Mouse (Mus musculus): ENCODE results near the gene Ppp3ca. TPM values are rescaled to one million over a fixed set of nuclear protein-coding genes. Genes with fewer than 3 reads are reported as not detected.

Ppp3ca gene
- polyA plus RNA-seq, 1 experiment from 2014 or later = 60.8 TPM

DNA sequence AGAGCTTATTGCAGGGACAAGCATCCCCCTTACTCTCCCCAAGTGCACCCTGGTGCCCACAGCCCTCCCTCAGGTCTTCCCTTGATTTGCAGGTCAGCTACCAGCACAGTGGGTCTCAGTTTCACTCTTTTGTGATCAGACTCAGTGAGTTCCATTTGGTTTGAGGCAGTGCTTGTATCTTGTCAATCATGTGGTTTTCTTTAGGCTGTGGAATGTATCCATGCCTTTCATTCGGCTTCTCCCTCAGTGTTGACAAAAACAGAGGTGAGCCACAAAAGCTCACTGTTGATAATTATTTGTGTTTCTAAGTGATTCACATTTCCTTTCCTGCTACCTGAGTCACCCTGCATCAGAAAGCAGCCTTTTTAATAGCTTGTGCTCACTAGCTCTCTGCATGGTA lies 66.1 kb downstream of the Ppp3ca start:
- Histone ChIP-seq H3K27me3 (no peaks in the 10 kb centered on the region), H3K4me1 (peaks cover 10% of the 10 kb centered on the region; the same call in 1 of the 2 replicates), H3K27ac (no peak overlapping the region), H3K36me3 (no peaks in the 10 kb centered on the region), H3K4me2 (no peak overlapping the region), H3K4me3 (no peak overlapping the region), H3K9me3 (no peaks in the 10 kb centered on the region), H3K9ac (no peak overlapping the region)
- WGBS = 44% methylated on average over 1 of the region's 1 CpGs
- ATAC-seq (ENCODE audit: insufficient number of reproducible peaks, low FRiP score, low TSS enrichment, low read depth) = no peak

DNA sequence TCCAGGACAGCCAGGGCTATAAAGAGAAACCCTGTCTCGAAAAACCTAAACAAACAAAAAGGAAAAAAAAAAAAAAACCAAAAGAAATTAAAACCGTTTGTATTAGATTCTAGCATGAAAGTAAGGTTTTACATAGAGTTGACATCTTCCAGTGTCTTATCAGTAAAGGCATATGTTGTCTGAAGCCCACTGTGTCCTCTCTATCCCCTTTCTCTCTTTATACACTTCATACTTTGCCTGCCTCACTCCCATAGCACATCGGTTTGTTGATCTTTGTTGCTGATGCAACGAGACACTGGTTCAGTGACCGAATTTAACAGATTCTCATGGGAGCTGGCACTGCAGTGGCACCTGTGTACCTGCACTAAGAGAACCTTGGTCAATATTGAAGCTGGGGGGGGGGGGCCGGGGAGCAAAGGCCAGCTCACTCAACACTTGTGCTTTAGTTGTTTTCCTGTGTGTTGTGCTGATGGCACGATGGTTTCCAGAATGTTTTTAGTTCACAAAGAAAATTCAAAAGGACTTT lies 66.9 kb downstream of the Ppp3ca start:
- Histone ChIP-seq H3K9ac (no peak overlapping the region), H3K27ac (no peak overlapping the region), H3K36me3 (no peaks in the 10 kb centered on the region), H3K27me3 (no peaks in the 10 kb centered on the region), H3K4me2 (no peak overlapping the region), H3K4me3 (no peak overlapping the region), H3K4me1 (peaks cover 13% of the 10 kb centered on the region; the same call in 1 of the 2 replicates), H3K9me3 (no peaks in the 10 kb centered on the region)
- ATAC-seq (ENCODE audit: insufficient number of reproducible peaks, low FRiP score, low TSS enrichment, low read depth) = no peak
- 79% methylated on average over 7 of the region's 7 CpGs for WGBS

DNA sequence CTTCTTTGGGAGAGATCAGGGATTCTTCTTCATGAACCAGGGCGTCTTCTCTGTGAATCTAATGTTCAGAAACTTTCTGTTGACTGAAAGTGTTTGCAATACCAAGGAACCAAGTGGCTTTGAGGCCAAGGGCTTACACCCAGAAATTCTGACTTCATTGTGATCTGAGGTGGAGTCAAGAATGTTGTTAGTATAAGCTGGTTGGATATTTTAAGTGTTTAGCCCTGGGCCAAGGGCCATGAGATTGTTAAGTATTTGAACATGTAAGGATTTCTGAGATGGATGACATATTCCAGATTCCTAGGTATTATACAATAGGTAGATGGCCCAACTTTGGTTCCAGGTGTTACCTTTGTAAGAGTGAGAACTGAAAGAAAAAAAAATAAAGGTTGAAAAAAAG lies 68.5 kb downstream of the Ppp3ca start:
- H3K9me3 ChIP-seq = no peaks in the 10 kb centered on the region
- peaks cover 11% of the 10 kb centered on the region; the same call in 1 of the 2 replicates for H3K4me1 ChIP-seq
- H3K9ac ChIP-seq = no peak overlapping the region
- H3K27me3 ChIP-seq = no peaks in the 10 kb centered on the region
- no peak overlapping the region for H3K4me3 ChIP-seq
- no peak for ATAC-seq (ENCODE audit: insufficient number of reproducible peaks, low FRiP score, low TSS enrichment, low read depth)
- no peaks in the 10 kb centered on the region for H3K36me3 ChIP-seq
- no peak overlapping the region for H3K27ac ChIP-seq
- WGBS = 94% methylated on average over 1 of the region's 1 CpGs
- no peak overlapping the region for H3K4me2 ChIP-seq

DNA sequence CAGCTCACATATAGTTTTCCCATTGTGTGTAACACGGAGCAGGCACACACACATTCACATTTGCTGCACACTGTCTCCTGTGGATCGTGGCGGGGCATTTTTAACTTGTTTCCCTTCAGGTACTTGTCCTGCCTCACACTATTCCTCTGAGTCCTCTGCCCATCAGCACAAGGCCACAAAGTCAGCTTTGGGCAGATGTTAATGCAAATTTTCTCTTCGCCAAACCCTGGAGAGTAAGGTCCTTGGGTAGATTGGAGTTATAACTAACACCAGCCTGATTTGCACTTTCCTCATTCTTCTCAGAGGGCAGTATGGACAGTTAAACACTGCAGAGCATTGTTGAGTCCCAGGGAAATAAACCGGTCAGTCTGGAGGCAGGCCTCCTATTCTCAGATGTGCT lies 69.0 kb downstream of the Ppp3ca start:
- 91% methylated on average over 5 of the region's 5 CpGs for WGBS
- H3K36me3 ChIP-seq = no peaks in the 10 kb centered on the region
- H3K4me2 ChIP-seq = no peak overlapping the region
- H3K4me3 ChIP-seq = no peak overlapping the region
- no peak for ATAC-seq (ENCODE audit: insufficient number of reproducible peaks, low FRiP score, low TSS enrichment, low read depth)
- H3K9ac ChIP-seq = no peak overlapping the region
- no peak overlapping the region for H3K27ac ChIP-seq
- no peaks in the 10 kb centered on the region for H3K9me3 ChIP-seq
- H3K27me3 ChIP-seq = no peaks in the 10 kb centered on the region
- peaks cover 11% of the 10 kb centered on the region; the same call in 1 of the 2 replicates for H3K4me1 ChIP-seq

DNA sequence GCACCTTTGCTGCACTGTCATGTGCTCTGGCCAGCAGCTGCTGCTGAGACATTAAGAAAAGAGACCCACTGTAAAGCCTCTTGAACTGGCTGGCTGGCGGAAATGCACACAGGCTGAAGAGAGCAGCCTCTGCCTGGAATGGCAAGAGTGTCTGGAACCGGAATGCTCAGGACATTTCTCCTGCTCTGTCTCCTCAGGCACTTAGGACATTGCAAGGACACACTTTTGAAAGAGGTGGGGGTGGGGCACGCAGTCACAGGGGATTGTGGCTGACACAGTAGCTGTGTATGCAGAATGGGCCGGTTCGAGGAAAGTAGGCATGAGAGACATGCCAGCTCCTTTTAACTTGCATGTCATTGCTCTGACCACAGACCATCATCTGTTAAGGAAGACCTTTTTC lies 71.7 kb downstream of the Ppp3ca start:
- WGBS = 68% methylated on average over 5 of the region's 5 CpGs
- Histone ChIP-seq H3K9me3 (no peaks in the 10 kb centered on the region), H3K27ac (no peak overlapping the region), H3K27me3 (no peaks in the 10 kb centered on the region), H3K4me2 (no peak overlapping the region), H3K9ac (no peak overlapping the region), H3K4me1 (peaks cover 4% of the 10 kb centered on the region; the same call in 1 of the 2 replicates), H3K36me3 (no peaks in the 10 kb centered on the region), H3K4me3 (no peak overlapping the region)
- ATAC-seq (ENCODE audit: insufficient number of reproducible peaks, low FRiP score, low TSS enrichment, low read depth) = no peak

DNA sequence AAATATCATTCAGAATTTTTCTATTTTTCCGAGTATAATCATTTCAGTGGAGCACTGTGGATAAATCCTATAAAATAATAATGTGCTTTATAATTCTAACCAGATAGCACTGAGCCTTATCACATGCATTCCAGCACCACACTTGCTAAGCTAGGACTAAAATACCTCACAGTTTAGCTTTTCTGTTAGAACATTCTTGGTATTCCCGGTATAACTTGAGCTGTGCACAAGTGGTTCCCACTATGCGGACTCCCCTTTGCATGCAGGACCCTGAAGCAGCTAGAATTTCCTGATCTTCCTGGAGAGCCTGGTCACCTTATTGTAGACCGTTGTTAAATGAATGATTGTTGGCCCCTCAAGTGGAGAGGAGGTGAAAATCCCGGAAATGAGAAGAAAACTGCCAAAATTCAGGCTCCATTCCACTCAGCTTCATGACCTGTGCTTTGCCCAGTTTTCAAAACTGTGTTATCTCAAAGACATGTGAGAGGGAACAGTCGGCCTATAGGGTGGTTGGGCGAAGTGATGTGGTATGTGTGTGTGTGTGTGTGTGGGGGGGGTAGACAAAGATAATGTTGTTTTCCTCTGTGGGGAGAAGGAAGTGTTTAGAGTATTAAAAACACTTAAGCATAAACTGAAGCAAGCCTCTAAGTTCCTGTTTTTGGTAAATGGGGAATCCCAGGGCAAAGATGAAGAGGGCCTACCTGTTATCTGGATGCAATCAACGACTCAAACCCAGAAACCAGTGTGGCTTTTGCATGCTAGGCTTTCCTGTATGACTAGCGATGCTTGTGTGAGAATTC lies 72.5 kb downstream of the Ppp3ca start:
- H3K4me2 ChIP-seq = no peak overlapping the region
- no peaks in the 10 kb centered on the region for H3K36me3 ChIP-seq
- no peak overlapping the region for H3K9ac ChIP-seq
- no peak overlapping the region for H3K4me3 ChIP-seq
- WGBS = 74% methylated on average over 9 of the region's 9 CpGs
- H3K9me3 ChIP-seq = no peaks in the 10 kb centered on the region
- H3K27me3 ChIP-seq = no peaks in the 10 kb centered on the region
- H3K27ac ChIP-seq = no peak overlapping the region
- peaks cover 4% of the 10 kb centered on the region; the same call in 1 of the 2 replicates for H3K4me1 ChIP-seq
- no peak for ATAC-seq (ENCODE audit: insufficient number of reproducible peaks, low FRiP score, low TSS enrichment, low read depth)

DNA sequence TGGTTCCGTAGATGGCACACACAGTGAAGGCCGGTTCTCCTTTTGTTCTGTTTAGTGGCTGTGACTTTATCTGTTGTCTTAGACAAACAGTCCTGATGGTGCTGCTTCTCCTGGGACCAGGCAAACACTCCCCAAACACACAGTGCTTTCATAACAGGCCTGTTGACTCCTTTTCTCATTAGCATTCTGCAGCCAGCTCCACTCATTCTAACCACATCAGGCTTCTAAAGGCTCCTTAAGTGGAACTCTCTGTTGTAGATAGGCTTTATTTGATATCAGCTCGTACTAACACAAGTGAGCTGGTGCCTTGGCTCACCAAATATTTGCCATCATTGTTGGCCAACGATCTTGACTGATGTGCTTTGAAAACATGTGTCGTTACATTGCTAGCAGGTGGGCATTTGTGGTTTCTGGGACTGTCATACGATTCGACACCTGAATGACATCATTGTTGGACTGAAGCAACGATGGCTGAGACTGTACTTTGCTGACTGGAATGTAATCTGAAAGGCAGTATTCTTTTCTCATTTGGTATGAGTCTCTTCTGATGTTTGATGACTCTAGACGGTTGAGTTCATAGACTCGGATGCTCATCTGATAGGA lies 74.5 kb downstream of the Ppp3ca start:
- no peaks in the 10 kb centered on the region for H3K9me3 ChIP-seq
- ATAC-seq (ENCODE audit: insufficient number of reproducible peaks, low FRiP score, low TSS enrichment, low read depth) = no peak
- WGBS = 75% methylated on average over 10 of the region's 10 CpGs
- H3K36me3 ChIP-seq = no peaks in the 10 kb centered on the region
- H3K9ac ChIP-seq = no peak overlapping the region
- H3K27ac ChIP-seq = no peak overlapping the region
- H3K27me3 ChIP-seq = no peaks in the 10 kb centered on the region
- H3K4me2 ChIP-seq = no peak overlapping the region
- H3K4me3 ChIP-seq = no peak overlapping the region
- H3K4me1 ChIP-seq = peaks cover 4% of the 10 kb centered on the region; the same call in 1 of the 2 replicates

DNA sequence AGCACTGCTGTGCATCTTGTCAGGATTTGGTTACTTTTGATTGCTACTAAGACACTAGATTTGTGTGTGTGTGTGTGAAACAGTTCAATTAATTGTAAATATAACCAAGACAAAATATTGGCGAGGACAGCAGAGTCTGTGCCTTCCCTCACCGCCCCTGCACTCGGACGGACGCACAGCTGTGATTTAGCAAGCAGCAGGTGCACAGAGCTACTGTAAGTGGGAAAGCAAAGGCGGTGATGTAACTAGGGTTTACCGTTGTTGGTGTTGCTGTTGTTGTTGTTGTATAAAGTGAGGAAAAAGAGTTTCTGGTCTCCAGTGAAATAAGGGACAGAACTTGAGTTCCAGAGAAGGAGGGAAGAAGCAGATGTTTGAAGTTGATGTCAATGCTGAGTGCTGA lies 75.5 kb downstream of the Ppp3ca start:
- Histone ChIP-seq H3K36me3 (no peaks in the 10 kb centered on the region), H3K9me3 (no peaks in the 10 kb centered on the region), H3K4me3 (no peak overlapping the region), H3K4me2 (no peak overlapping the region), H3K27ac (no peak overlapping the region), H3K27me3 (no peaks in the 10 kb centered on the region), H3K4me1 (peaks cover 4% of the 10 kb centered on the region; the same call in 1 of the 2 replicates), H3K9ac (no peak overlapping the region)
- ATAC-seq (ENCODE audit: insufficient number of reproducible peaks, low FRiP score, low TSS enrichment, low read depth) = no peak
- WGBS = 73% methylated on average over 7 of the region's 7 CpGs

DNA sequence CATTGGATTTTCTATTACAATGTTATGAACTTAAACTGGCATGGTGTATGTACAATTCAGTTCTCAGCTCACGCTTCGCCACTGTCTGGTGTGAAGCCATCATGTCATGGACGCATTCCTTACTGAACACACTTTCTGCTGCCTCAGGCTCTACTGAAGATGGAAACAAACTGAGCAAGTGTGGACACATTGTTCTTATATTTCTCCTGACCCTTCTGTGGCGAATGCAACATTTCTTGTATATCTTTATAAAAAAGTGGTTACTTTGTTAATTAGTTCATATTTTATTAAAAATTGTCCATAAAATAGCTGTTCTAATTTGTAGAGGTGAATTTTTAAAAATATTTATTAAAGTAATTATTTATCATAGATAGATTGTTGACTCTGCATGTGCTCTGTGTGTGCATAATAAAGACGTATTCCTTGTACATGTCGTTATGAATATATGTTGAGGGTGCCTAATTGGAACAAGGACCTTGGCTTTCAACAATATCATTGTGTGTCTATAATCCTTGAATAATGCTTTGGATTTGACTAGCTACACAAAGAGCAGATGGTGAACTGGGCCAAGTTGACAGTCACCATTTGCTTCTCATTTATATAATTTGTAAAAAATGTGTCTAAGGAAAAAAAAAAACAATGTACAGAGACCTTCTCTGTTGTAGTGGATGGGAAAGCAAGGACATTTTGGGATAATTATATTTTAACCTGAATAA lies 79.0 kb downstream of the Ppp3ca start:
- Histone ChIP-seq H3K27ac (no peak overlapping the region), H3K4me3 (no peak overlapping the region), H3K27me3 (no peaks in the 10 kb centered on the region), H3K4me2 (no peak overlapping the region), H3K36me3 (no peaks in the 10 kb centered on the region), H3K4me1 (peaks cover 2% of the 10 kb centered on the region; the same call in 1 of the 2 replicates), H3K9ac (no peak overlapping the region), H3K9me3 (no peaks in the 10 kb centered on the region)
- WGBS = 66% methylated on average over 6 of the region's 6 CpGs
- ATAC-seq (ENCODE audit: insufficient number of reproducible peaks, low FRiP score, low TSS enrichment, low read depth) = no peak

DNA sequence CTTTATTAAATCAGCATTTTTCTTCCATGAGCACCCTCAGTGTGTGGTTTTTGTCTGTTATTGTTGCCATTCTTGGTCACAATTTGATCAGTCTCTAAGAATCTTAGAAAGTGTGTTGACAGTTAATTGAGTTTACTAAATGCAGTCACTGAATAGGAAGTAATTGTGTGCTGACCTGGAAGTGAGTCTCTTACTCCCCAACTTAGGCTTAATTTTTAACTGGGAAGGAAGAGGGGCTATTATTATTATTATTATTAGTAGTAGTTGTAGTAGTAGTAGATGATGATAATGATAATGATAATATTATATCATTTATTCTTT lies 79.5 kb downstream of the Ppp3ca start:
- Histone ChIP-seq H3K4me3 (no peak overlapping the region), H3K27me3 (no peaks in the 10 kb centered on the region), H3K4me1 (peaks cover 2% of the 10 kb centered on the region; the same call in 1 of the 2 replicates), H3K9me3 (no peaks in the 10 kb centered on the region), H3K9ac (no peak overlapping the region), H3K27ac (no peak overlapping the region), H3K36me3 (no peaks in the 10 kb centered on the region), H3K4me2 (no peak overlapping the region)
- no peak for ATAC-seq (ENCODE audit: insufficient number of reproducible peaks, low FRiP score, low TSS enrichment, low read depth)

DNA sequence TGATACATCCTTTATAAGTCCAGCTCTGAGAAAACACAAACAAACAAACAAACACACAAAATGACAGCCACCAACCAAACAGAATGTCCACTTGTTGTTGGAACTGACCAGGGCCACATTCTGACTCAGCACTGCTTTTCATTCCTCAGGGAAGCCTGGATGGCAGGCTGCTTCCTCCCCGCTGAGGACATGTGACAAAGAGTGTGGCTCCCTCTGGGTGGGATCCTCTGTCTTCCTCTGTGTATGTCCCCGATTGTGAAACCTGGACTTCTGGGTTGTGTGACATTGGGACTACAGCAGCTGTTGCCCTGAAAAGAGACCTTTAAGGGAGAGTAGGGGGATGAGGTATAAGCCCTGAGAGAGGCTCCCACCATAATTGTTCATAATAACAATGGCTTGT lies 80.0 kb downstream of the Ppp3ca start:
- Histone ChIP-seq H3K4me3 (no peak overlapping the region), H3K36me3 (no peaks in the 10 kb centered on the region), H3K4me2 (no peak overlapping the region), H3K9ac (no peak overlapping the region), H3K27ac (no peak overlapping the region), H3K4me1 (peaks cover 2% of the 10 kb centered on the region; the same call in 1 of the 2 replicates), H3K9me3 (no peaks in the 10 kb centered on the region), H3K27me3 (no peaks in the 10 kb centered on the region)
- no peak for ATAC-seq (ENCODE audit: insufficient number of reproducible peaks, low FRiP score, low TSS enrichment, low read depth)
- 72% methylated on average over 2 of the region's 2 CpGs for WGBS

All from limb, embryonic 15.5 days (tissue).